Mouse (Mus musculus): ENCODE measurements at regions not wholly inside any gene's neighbourhood (a gene's known extent, or its start where the extent isn't known, plus 50 kb on each side); places are given as distances from the start of the nearest gene placed in this dataset.

DNA sequence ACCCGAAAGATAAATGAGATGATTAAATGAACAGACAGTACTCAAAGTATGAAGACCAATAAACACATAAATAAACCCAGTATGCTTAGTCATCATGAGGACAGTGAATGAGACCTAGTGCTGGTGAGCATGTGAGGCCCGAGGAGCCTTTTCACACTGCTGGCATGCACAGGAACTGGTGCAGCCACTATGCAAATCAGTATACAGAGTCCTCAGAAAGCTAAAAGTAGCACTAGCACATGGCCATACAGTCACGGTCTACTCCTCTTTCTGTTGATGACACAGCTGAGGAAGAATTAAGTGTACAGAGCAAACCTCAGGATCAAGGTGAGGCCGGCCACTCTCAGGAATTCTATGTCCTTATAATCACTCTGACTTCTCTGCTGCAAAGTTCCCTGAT, 154.1 kb upstream of the Slc7a14 start:
- TF ChIP-seq CTCF (conservative IDR thresholded peaks at IDR 0.05; ENCODE audit: insufficient read depth, insufficient read length, low read depth, low read length) (no peak), POLR2A (IDR thresholded peaks at IDR 0.05; ENCODE audit: low read depth, low read length) (no peak)
